ENCODE assay signal across 28 mouse cellular contexts in the genomic region with DNA sequence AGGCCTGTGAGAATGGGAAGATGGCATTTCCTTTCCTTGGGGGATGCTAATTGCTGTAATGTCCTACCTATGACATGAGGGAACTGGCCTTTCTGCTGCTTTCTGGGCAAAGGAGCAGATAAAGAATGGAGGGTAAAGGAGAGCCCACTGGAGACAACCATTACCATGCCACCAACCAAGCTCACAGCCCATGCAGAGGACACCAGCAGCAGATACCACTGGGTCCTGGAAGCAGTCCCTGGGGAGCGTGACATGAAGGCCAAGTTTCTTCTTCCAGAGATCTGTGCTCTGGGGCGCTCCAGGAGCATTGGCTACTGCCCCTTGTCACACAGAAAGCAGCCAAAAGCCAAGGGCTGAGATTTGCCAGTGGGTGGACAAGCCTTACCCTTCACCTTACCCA.
"Had no signal": no experiment of that assay in that cellular context is flagged by ENCODE, and none has a peak within 500 bp of the region (broad histone marks: within the 10 kb centered on the region; RNA-seq: fewer than 3 reads in every experiment).

No protein-coding gene starts in this region.

- H3K36me3 ChIP-seq: limb, embryonic 10.5 days; limb, embryonic 12.5 days; limb, embryonic 13.5 days; limb, embryonic 15.5 days; liver, embryonic 12.5 days; liver, embryonic 13.5 days; liver, embryonic 15.5 days; lung, embryonic 15.5 days; midbrain, embryonic 10.5 days; midbrain, embryonic 12.5 days; midbrain, embryonic 13.5 days; midbrain, embryonic 15.5 days; neural tube, embryonic 12.5 days had no signal

- DNase-seq: left cerebral cortex, postnatal 4 days; liver; liver, embryonic 13.5 days; liver, postnatal 0 days; lung, adult 18-20 months; lung, adult 2 months; lung, embryonic 14.5 days; lung, postnatal 10 days; lung, postnatal 14 days; lung, postnatal 36 days; lung, postnatal 4 days; midbrain, embryonic 14.5 days had no signal

- H3K4me3 ChIP-seq: limb, embryonic 10.5 days; limb, embryonic 12.5 days; limb, embryonic 13.5 days; limb, embryonic 15.5 days; liver, embryonic 12.5 days; liver, embryonic 13.5 days; liver, embryonic 15.5 days; lung, embryonic 15.5 days; megakaryocyte, embryonic 14.5 days; midbrain, embryonic 10.5 days; midbrain, embryonic 12.5 days; midbrain, embryonic 13.5 days; midbrain, embryonic 15.5 days; myocyte; neural tube, embryonic 12.5 days had no signal

- H3K4me1 ChIP-seq: limb, embryonic 12.5 days; liver, embryonic 12.5 days; liver, embryonic 13.5 days; liver, embryonic 15.5 days; neural tube, embryonic 12.5 days had no signal

- H3K27ac ChIP-seq: limb, embryonic 10.5 days; limb, embryonic 12.5 days; limb, embryonic 13.5 days; limb, embryonic 15.5 days; liver, embryonic 12.5 days; liver, embryonic 13.5 days; liver, embryonic 14.5 days; liver, embryonic 15.5 days; lung, embryonic 15.5 days; macrophage; midbrain, embryonic 10.5 days; midbrain, embryonic 12.5 days; midbrain, embryonic 13.5 days; midbrain, embryonic 15.5 days; neural tube, embryonic 12.5 days had no signal

- H3K9me3 ChIP-seq: limb, embryonic 10.5 days; limb, embryonic 12.5 days; limb, embryonic 13.5 days; limb, embryonic 15.5 days; liver, embryonic 12.5 days; liver, embryonic 13.5 days; liver, embryonic 15.5 days; lung, embryonic 15.5 days; megakaryocyte, embryonic 14.5 days; midbrain, embryonic 10.5 days; midbrain, embryonic 12.5 days; midbrain, embryonic 13.5 days; midbrain, embryonic 15.5 days; neural tube, embryonic 12.5 days had no signal

- H3K27me3 ChIP-seq: midbrain, embryonic 15.5 days; neural tube, embryonic 12.5 days had no signal
